Mouse (Mus musculus) cerebellum, adult 8-10 months (tissue): Measurements from ENCODE around the gene Cemip.
A peak's percentile ranks its signal among the peaks of the same experiment; 100 is the strongest.
"Not testable (repeated sequence)": the region's sequence is repeated elsewhere in the genome, so short reads cannot be mapped to it uniquely, and the experiment has no call there.

ENCODE experiments used
- DNase-seq: peaks from one replicate; pipeline ENCODE4 v3.0.0; 2022

Cemip gene

DNA sequence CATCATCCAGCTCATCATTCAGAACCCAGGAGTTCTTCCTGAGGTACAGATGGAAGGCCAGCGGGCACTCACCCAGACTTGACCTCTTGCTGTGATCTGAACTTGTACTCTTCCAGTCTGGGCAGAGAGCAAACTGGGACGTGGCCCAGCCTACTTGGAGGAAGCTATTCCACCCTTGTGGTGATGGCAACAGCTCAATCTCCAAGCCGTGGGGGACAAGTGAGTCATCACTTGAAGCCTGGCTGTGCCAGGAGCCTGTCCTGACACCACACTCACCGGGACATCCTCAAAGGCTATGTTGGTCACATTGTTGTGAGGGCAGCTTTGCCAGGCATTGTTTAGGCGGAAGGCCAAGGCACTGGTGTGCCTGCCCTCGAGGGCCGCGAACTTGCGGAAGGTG lies 133.8 kb downstream of the Cemip start:
- DNase-seq = peak; percentile 94

DNA sequence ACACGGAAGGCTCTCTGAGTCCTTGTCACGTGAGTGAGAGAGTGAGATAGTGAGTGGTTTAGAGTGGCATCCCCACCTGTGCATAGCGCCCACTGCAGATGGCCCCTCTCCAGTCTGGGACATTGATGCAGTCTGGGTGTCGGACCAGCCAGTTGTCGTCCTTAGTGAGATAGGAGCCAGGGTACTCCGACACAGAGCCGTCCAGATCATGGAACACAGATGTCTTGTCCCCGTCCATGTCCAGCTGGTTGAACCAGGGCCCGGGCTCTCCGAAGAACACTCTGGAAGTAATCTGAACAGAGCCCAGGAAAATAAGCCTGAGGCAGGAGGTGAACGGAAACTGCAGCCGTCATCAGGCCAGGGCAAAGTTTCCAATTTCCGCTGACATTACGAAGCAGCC lies 135.0 kb downstream of the Cemip start:
- DNase-seq = no peak

DNA sequence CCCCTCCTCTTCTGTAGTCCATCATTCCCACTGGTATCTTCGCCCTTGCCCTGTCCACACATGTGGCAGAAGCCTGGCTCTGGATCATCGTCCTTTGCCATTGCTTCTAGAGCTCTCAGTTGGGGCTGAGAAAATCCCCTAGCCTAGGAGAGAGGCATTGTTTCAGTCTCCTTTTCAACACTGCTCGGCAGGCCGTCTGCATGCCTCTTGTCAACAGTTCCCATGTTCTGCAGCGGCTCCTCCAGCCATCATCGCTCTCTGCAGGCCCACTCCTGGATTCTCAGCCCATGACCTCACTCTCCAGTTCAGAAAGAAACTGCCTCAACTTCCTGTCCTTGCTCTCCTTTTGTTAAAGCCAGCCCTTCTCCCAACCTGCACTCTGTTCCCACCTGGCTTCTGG lies 136.6 kb downstream of the Cemip start:
- DNase-seq = no peak

DNA sequence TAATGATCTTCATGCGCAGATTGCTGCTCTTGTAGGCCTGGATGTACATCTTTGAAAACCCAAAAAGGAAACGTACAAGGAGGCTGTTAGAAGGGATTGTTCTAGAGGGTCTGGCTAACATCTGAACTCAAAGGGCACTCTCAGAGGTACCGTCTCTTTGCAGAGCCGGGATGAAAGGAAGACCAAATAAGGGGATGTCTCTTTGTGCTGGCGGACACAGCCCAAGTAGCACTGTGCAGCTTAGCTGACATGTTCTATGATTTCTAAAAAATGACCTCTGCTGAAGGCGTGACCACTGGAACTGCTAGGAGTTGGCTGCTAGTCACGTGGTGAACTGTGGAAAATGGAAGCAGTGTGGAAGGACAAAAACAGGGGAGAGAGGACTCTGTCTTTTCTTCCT lies 137.6 kb downstream of the Cemip start:
- DNase-seq = no peak

DNA sequence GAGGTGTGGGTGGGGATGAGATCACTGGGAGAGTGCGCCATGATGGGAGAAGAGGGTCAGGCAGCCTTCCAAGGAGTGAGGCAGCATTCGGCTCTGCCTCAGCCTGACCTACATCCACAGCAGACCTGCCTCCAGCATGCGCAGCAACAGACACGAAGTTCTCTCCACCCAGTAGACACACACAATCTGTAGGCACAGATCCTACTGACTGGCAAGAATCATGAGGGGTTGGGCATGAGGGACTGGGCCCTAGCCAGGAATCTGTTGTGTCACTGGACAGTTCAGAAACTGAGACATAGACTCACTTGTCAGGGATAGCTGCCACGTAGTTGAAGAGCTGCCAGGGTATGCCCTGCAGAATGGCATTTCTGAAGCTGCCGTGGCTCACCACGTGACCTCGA lies 144.6 kb downstream of the Cemip start:
- peak; percentile 68 for DNase-seq

DNA sequence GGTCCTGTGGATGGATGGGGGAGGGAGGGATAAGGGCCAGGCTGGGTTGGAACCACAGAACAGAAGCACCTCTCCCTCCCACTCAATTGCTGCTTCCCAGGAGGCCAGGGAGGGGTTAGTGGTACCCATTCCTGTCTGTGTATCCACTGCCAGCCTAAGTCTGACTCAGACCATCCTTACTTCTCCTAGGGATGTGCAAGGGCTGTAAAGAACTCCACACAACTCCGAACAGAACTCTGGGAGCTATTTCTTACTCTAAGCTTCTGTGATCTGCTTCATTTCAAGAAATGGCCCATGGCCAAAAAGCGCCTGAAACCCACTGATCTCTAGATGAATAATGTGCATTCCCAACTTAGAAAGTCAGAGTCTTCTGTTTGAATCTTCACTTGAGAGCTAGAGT lies 146.2 kb downstream of the Cemip start:
- no peak for DNase-seq

DNA sequence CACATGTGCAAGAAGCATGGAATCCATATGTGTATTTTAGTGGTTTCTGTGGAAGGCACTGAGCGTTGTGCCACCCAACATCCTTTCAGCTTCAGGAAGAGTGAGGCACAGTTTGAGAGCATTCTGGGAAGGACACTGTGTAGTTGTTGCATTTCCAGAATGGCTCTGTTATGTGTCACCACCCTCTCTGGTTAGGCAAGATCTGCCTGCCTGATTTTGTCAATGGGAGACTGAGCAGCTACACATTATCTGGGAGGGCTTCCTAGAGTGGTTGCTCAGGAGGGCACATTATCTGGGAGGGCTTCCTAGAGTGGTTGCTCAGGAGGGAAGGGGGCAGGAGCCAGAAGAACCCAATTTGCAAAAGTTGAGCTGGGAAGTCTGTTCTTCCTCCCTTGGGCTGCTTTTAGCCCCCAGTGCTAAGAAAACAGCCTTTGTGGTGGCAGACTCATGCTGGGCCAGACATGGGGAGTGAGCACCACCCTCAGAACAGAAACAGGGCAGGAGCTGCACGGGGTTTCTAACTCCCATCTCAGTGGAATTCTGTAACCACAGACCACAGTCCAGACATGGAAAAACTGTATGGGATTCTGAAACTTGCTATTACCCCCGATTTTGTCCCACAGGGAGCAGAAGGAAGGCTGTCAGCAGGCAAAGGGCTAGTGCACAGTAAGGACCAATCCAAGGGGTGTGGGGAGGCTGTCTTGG lies 147.1 kb downstream of the Cemip start:
- DNase-seq = no peak

DNA sequence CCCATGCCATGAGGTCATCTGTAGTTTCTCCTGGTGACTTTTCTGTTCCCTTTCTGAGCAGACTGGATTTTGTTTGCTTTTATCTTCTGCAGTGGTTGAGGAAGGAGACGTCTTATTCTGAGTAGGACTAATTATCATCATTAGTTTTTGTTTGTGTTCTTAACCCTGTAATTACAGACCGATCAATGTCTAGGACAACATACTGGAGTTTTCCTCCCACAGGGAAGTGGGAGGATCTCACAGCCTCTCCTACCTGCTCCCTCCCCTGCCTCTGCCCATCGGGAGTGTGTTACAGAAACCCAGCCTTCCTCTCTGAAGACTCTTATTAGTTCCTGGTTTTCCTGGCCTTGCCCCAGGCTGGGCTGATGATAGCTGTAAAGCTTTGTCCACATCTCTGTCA lies 164.7 kb downstream of the Cemip start:
- no peak for DNase-seq

DNA sequence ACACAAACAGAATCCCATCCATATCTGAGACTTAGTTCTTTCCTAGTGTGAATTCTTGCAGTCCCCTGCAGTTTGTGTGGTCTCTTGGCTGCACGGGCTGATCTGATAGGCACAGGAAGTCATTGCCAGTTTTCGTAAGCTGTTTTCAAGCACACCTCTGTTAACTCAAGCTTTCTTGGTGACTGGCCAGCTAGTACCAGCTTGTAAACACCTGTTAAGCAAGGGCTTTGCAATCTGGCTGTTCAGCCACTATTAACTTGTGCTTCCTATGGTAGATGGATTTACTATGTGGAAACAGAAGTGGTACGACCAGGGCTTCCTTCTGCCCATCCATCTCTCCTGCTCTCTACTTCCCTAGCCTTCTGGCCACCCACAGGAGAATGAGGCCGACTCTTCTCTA lies 166.1 kb downstream of the Cemip start:
- no peak for DNase-seq

DNA sequence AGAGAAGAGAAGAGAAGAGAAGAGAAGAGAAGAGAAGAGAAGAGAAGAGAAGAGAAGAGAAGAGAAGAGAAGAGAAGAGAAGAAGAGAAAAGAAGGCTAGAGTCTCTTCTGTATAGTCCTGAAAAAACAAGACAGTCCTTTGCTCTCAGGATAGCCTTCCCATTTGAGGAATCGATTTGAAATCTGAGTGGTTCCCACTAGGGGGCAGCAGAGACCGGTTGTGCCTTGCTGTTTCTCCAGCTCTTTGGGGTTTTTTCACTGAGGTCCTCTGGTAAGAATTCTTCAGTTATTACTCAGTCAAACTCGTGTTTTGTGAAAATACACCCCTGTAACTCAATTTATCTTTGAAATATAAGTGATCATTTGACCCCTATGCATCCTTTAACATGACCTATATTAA lies 171.7 kb downstream of the Cemip start:
- peak; percentile 92 for DNase-seq

DNA sequence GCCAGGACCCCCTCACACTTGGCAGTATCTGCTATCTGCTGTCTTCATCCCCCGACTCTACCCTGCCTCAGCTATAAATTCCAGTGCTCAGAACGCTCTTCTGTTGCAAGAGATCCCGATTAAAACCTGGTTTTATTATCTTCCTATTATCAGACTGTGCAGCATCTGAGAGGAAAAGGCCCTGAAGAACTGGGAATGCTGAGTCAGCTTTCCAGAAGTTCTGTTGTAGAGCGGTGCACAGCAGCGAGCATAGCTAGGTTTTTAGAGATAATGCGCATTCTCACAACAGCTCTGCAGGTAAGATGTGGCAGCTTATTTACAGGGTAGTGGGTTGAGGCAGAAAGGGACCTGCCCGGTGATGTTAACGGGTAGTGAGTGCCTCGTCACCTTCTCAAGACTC lies 172.3 kb downstream of the Cemip start:
- no peak for DNase-seq

DNA sequence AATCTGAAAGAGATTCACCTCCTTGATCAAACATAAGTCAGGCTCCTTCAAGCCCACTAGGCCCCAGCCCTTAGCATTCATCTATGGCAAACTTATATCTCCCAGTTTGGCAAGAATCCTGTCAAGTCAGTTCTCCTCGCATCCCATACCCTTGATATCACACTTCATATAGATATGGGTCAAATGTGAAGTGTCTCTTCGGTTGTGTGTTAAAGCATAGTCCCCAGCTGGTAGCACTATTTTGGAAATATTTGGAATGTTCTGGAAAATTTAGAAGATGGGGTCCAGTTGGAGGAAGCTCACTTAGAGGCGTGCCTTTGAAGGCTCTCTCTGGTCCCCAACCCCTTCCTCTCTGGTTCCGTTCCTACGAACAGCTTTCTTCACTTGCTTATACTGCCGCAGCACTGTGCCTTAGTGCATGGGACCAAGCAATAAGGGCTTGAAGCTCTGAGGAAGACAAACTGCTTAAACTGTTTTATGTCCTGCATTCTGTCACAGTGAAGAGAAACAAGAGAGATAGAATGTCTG lies 172.8 kb downstream of the Cemip start:
- DNase-seq = no peak

DNA sequence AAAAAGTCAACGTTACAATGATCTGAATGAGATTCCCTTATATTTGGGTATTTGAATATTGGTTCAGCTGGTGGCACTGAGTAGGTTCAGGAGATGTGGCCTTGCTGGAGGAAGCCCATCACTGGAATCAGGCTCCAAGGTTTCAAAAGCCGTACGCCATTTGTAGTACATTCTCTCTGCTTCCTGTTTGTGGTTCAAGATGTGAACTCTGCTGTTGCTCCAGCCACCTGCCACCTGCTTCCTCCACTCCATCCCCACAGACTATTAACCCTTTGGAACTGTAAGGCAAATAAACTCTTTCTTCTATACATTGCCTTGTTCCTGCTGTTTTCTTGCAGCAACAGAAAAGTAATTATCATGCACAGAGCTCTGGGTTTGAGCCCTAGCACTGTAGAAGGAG lies 174.4 kb downstream of the Cemip start:
- DNase-seq = no peak

DNA sequence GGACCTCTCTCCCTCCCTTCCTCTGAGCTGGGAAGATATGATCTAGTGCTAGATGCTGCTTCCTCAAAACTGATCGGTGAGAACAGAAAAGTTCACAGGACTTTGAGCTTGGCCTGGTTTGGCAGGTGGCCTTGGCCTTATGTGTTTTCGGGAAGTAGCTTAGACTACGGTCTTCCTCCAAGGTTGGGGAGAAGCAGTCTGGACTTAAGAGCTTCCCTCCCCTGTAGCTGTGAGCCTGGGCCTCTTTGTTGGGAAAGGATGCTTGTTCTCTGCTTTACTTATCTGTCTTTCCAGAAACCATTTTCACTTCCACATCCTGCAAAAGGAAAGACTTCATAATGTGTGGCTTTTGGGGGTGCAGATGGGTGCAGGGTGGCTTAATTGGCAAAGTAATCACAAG lies 181.5 kb downstream of the Cemip start:
- no peak for DNase-seq

DNA sequence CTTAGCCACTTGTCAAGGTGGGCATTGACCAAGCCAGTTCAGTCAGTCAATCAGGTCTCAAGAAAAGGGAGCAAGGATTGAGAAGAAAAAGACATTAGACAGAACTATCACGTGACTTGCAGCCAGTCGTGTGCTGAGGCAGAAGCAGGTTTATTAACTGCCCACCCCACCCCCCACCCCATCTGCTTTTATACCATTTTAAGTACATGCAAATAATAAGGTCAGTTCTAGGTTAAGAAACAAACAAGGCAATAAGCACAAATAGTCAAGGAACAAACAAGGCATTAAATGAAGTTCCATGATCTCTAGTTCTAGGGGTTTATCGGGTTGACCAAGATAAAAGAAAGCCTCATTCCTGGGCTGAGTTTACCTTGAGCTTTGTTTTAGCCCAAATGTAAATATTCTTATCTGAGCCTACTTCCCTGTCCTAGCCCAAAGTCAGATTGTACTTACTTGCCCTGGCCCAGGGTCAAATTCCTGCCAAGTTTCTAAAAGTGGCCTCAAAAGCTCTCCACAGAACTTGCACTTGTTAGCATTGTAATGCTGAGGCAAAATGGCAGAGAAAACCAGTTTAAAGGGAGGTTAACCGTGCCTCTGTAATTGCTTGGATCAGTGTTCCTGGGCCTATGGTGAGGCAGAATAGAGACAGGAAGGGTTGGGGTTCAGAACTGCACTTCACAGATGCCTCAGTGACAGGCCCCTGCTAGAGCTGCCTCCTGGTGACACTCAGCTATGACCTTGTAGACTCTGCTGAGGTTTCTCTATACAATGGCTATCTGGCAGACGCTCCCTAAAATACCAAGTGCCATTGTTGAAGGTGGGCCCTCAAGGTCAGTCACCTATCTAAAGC lies 183.8 kb downstream of the Cemip start:
- DNase-seq = no peak

DNA sequence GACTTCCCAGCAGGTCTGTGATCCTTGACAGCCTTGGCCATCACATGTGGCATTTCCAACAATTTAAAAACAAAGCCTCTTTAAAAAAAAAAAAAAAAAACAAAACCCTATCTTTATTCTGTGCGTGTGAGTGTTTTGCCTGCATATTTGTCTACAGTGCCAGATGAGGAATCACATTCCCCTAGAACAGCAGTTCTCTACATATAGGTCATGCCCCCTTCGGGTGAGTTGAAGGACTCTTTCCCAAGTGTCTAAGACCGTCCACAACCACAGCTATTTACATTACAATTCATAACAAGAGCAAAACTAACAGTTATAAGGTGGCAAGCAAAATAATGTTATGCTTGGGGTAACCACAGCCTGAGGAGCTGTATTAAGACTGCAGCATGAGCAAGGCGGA lies 184.9 kb downstream of the Cemip start:
- DNase-seq = no peak

DNA sequence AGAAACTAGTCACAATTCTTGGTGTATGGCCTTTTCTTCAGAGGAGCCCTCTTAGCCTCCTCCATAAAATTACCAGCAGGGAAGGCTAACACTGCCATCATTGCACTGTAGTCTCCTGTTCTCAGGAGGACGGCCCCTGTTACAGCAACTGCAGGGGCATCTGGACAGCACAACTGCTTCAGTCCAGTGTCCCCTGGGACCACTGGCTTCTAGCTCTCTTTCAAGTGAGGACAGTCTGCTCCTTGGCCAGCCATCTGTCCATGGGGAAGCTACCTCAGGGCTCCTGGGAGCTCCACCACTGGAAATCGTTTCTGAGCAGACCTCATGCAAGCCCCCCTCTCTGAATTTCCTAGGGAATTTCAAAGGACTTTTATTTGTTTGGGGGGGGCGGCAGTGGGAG lies 185.8 kb downstream of the Cemip start:
- no peak for DNase-seq

DNA sequence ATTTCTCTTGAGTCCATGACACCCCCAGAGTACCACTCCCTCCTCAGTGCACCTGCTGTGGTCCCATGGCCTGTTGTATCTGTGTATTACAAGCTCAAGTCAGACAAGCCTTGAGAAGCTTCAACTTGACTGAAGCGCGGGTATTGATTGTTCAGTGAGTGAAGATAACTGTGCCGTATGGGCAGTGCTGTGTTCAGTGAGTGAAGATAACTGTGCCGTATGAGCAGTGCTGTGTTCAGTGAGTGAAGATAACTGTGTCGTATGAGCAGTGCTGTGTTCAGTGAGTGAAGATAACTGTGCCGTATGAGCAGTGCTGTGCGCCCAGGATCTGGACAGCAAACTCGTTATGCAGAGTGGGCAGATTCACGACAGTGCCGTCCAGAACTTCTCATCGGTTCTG lies 188.0 kb downstream of the Cemip start:
- no peak for DNase-seq

DNA sequence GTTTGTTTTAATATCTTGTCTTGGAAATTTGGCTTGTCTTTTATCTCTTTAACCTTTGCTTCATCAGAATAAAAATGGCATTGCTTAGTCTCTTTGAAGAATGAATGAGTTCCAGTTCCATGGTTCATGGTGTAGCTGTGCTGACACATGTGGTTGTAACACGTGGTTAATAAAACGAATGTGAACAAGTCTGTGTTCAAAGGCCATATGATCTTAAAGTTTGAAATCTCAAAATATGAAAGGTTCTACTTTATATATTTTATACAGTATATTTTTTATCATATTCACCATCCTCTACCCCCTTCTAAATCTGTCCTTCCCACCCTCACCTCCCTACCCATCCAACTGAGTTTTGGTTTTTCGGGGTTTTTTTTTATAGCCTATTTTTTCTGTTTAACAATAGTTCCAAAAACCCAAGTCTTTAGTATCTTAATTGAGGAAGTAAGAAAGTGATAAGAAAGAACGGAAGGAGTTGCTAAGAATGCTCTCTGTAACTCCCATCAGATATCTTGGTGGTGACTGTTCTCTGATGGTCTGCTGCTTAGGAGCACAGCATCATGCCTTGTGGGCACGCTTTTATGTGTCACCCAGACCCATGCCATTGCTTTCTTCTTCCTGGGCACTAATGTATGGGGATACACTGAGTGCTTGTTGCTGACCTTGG lies 190.1 kb downstream of the Cemip start:
- no peak for DNase-seq

DNA sequence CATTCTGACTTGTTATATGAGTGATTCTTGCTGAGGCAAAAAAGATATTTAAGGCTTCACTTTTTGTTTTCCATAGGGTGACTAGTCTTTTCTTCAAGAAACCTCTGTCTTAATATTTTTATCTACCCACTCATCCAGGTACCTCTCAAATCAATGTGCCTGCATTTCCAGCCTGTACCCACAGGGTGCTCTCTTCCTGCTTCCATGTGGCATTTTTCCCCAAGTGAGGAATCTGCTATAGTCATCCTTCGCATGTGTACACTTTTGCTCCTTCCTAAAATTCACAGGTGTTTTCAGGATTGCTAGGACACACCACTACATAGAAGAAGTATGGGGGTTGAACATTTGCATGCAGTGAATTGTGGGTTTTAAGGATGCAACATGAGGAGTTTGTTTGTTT lies 192.0 kb downstream of the Cemip start:
- no peak for DNase-seq

DNA sequence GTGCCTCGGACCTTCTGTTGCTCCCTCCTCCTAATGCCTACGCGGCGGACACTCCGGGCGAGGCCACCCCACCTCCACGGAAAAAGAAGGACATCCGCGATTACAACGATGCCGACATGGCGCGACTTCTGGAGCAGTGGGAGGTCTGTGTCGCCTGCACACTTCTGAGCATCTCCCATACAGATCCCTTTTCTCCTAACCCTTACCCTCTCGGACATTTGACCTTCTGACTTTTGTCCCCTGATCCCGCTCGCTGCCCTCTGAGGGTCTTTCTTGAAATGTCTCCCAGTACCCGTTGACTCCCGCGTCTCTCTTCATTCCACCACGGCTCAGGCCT lies 194.0 kb downstream of the Cemip start:
- no peak for DNase-seq

DNA sequence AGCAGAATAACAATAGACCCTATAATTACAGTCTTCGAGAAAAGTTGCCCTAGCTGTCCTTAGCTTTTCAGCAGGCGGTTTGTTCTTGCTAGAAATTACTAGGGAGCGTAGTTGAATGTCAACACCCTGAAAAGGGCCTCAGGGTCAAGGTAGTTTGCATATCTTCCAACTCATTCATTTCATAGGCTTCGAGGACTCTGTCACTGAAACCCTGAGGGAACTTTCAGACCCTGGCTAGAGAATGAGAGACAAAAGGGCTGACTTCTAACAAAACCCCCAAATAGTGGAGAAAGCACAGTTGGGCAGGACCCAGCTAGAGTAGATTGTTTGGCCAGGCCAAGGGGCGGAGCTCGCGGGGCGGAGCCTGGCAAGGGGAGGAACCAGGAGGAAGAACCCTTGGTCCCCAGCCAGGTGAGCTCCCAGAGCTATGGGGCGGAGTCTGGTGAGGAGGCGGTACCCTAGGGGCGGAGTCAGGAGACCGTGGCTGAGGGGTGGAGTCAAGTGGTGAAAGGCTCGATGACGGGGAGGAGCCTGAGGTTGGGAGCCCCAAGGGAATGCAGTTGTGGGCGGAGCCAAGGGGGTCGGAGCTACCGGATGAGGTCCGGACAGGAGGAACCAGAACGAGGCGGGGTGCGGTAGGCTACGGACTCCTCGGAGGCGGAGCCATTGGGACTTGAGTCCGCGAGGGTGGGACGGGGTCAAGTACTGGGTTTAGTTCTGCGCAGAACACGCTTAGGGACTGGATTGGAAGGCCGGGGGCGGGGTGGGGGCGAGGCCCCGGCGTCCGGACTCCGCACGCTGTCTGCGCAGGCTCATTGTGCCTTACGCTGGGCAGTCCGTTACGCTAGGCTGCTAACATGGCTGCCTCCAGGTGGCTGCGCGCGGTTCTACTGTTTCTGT lies 194.6 kb downstream of the Cemip start:
- peak; percentile 97 for DNase-seq

DNA sequence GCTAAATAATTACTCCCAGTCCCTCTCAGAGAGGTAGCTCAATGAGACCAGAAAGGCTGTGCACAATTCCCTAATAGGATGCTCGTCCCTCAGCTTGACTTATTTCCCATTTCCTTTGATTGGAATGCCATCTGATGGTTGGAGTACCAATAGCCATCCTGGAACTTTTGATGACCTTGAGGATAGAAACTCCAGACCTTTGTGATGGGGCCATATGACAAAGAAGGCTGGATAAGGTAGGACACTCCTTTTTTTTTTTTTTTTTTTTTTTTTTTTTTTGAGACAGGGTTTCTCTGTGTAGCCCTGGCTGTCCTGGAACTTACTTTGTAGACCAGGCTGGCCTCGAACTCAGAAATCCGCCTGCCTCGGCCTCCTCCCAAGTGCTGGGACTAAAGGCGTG lies 196.4 kb downstream of the Cemip start:
- not testable (repeated sequence) for DNase-seq
